Mouse (Mus musculus) left cerebral cortex, adult 2 months (tissue): ENCODE measurements around the gene Nudt14. TPM values are rescaled to one million over a fixed set of nuclear protein-coding genes. Genes with fewer than 3 reads are reported as not detected.
A peak's percentile ranks its signal among the peaks of the same experiment; 100 is the strongest.

Experiments
- DNase-seq, 2 experiments: peaks; one replicate each; pipeline ENCODE4 v3.0.0; 2021 to 2022; ENCODE audit warnings: low spot score in 2 of 2, mixed read lengths in 1 of 2; ENCODE audit errors: extremely low spot score in 1 of 2
- H3K27ac ChIP-seq: fragments of 200-600 bp; 2 replicates; pipeline ENCODE4 v1.8.1; 2022
- H3K4me3 ChIP-seq: fragments of 200-600 bp; 2 replicates; pipeline ENCODE4 v1.8.1; 2022
- CTCF ChIP-seq: fragments of 200-600 bp; IDR thresholded peaks from 2 replicates; pipeline ENCODE4 v1.8.1; 2022; ENCODE audit warnings: antibody characterized with exemption, mild to moderate bottlenecking, moderate library complexity
- intact Hi-C: fragments of 180-260 bp; cut with DNase I; formaldehyde crosslinking; loops from one replicate; pipeline ENCODE4 v1.15.1; 2025
- total RNA-seq, 2 experiments: library from RNA; stranded (reverse); gene quantifications; 2 replicates each; pipeline ENCODE4 v1.2.3; 2021

Gene Nudt14
- total RNA-seq, 2 experiments from 2014 or later: 10.1 to 13.7 TPM

- TF ChIP-seq CTCF: peak; percentile 34
- DNase-seq: no peak
- Histone ChIP-seq H3K4me3 (no peak overlapping the region), H3K27ac (no peak overlapping the region)
- intact Hi-C loops: loop anchor here (5.0 kb wide), 1 partner anchor 49 kb away; no protein-coding TSS in a partner anchor
These were observed 16.0 kb downstream of the Nudt14 start for GRCm38 (mm10) chr12:112925950-112926349.

- no peak overlapping the region for H3K4me3 ChIP-seq
- H3K27ac ChIP-seq: no peak overlapping the region
- TF ChIP-seq CTCF: no peak
- intact Hi-C loops: no loop called here
- DNase-seq: no peak
These were observed 19.4 kb downstream of the Nudt14 start for GRCm38 (mm10) chr12:112922541-112922940.

GRCm38 (mm10) chr12:112921518-112921917, 20.4 kb downstream of the Nudt14 start:
- intact Hi-C loops: no loop called here
- DNase-seq: no peak
- H3K4me3 ChIP-seq: no peak overlapping the region
- no peak overlapping the region for H3K27ac ChIP-seq
- no peak for TF ChIP-seq CTCF

- intact Hi-C loops: no loop called here
- Histone ChIP-seq H3K4me3 (no peak overlapping the region), H3K27ac (peak overlapping the region; percentile 13)
- no peak for DNase-seq
- no peak for TF ChIP-seq CTCF
These were observed 24.0 kb downstream of the Nudt14 start for GRCm38 (mm10) chr12:112917906-112918305.

- intact Hi-C loops: no loop called here
- peak overlapping the region; percentile 13 for H3K27ac ChIP-seq
- DNase-seq: no peak
- no peak for TF ChIP-seq CTCF
- H3K4me3 ChIP-seq: no peak overlapping the region
These were observed 24.4 kb downstream of the Nudt14 start for GRCm38 (mm10) chr12:112917486-112917885.

- Histone ChIP-seq H3K27ac (peak overlapping the region; percentile 13), H3K4me3 (no peak overlapping the region)
- TF ChIP-seq CTCF: no peak
- intact Hi-C loops: no loop called here
- no peak for DNase-seq
These were observed 25.1 kb downstream of the Nudt14 start for GRCm38 (mm10) chr12:112916698-112917400.

- H3K27ac ChIP-seq: no peak overlapping the region
- H3K4me3 ChIP-seq: no peak overlapping the region
- DNase-seq: no peak
- intact Hi-C loops: no loop called here
- no peak for TF ChIP-seq CTCF
These were observed 26.3 kb downstream of the Nudt14 start for GRCm38 (mm10) chr12:112915587-112915986.

- intact Hi-C loops: no loop called here
- H3K4me3 ChIP-seq: no peak overlapping the region
- DNase-seq: no peak
- no peak overlapping the region for H3K27ac ChIP-seq
- no peak for TF ChIP-seq CTCF
These were observed 27.4 kb downstream of the Nudt14 start for GRCm38 (mm10) chr12:112914527-112914926.

- TF ChIP-seq CTCF: no peak
- no peak for DNase-seq
- no peak overlapping the region for H3K4me3 ChIP-seq
- no peak overlapping the region for H3K27ac ChIP-seq
- intact Hi-C loops: no loop called here
These were observed 28.8 kb downstream of the Nudt14 start for GRCm38 (mm10) chr12:112912951-112913745.

- H3K4me3 ChIP-seq: no peak overlapping the region
- H3K27ac ChIP-seq: no peak overlapping the region
- DNase-seq: no peak
- intact Hi-C loops: no loop called here
- TF ChIP-seq CTCF: no peak
These were observed 30.2 kb downstream of the Nudt14 start for GRCm38 (mm10) chr12:112911701-112912100.

GRCm38 (mm10) chr12:112908991-112909390, 32.9 kb downstream of the Nudt14 start:
- intact Hi-C loops: no loop called here
- H3K4me3 ChIP-seq: no peak overlapping the region
- TF ChIP-seq CTCF: no peak
- no peak overlapping the region for H3K27ac ChIP-seq
- DNase-seq: no peak

- DNase-seq: no peak
- intact Hi-C loops: no loop called here
- H3K27ac ChIP-seq: no peak overlapping the region
- TF ChIP-seq CTCF: no peak
- H3K4me3 ChIP-seq: no peak overlapping the region
These were observed 36.9 kb downstream of the Nudt14 start for GRCm38 (mm10) chr12:112905001-112905400.

- H3K27ac ChIP-seq: no peak overlapping the region
- no peak overlapping the region for H3K4me3 ChIP-seq
- no peak for TF ChIP-seq CTCF
- intact Hi-C loops: no loop called here
- no peak for DNase-seq
These were observed 38.0 kb downstream of the Nudt14 start for GRCm38 (mm10) chr12:112903941-112904340.
